Mouse (Mus musculus): ENCODE results near the gene Flt3. TPM values are rescaled to one million over a fixed set of nuclear protein-coding genes. Genes with fewer than 3 reads are reported as not detected.

Gene Flt3
- polyA plus RNA-seq, 1 experiment, result 0.78 TPM

- Histone ChIP-seq H3K27me3 (replicated peaks; ENCODE audit: control insufficient read depth, insufficient read depth, low read length) (no peaks in the 10 kb centered on the region), H3K36me3 (ENCODE audit: control insufficient read depth, insufficient read depth, low read length) (no peaks in the 10 kb centered on the region), H3K4me3 (ENCODE audit: insufficient read depth, low read depth, low read length) (no peak overlapping the region), H3K27ac (ENCODE audit: insufficient read depth, low read depth, low read length) (no peak overlapping the region), H3K4me1 (ENCODE audit: control insufficient read depth, insufficient read depth, low read length) (peaks cover 13% of the 10 kb centered on the region)
- TF ChIP-seq CTCF (conservative IDR thresholded peaks at IDR 0.05; ENCODE audit: insufficient read depth, insufficient read length, low read depth, low read length) (no peak), POLR2A (IDR thresholded peaks at IDR 0.05; ENCODE audit: low read depth, low read length) (no peak)
- WGBS, result 82% methylated on average over 1 of the region's 1 CpGs
- no peak for DNase-seq
Measured at GRCm38 (mm10) chr5:147441979-147442378, 41.7 kb upstream of the Flt3 start.

DNA sequence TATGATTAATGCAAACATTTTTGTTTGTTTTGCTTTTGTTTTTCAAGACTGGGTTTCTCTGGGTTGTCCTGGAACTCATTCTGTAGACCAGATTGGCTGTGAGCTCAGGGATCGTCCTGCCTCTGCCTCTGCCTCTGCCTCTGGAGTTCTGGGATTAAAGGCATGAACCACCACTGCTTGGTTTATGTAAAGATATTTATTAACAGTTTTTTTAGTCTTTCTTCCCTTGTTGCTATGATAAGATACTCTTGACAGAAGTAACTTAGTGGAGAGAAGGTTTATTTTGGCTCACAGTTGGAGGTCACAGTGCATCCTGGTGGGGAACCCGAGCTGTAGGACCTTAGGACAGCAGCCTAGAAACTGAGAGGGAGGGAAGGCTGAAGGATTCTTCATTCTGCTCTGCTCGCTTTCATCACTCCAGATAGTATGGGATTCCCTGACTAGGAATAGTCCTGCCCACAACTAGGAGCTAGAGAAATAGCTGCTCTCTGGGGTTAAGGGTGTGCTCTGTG, 40.8 kb upstream of the Flt3 start:
- Histone ChIP-seq H3K4me3 (ENCODE audit: insufficient read depth, low read depth, low read length) (no peak overlapping the region), H3K4me1 (ENCODE audit: control insufficient read depth, insufficient read depth, low read length) (peaks cover 19% of the 10 kb centered on the region), H3K27me3 (replicated peaks; ENCODE audit: control insufficient read depth, insufficient read depth, low read length) (no peaks in the 10 kb centered on the region), H3K27ac (ENCODE audit: insufficient read depth, low read depth, low read length) (no peak overlapping the region), H3K36me3 (ENCODE audit: control insufficient read depth, insufficient read depth, low read length) (no peaks in the 10 kb centered on the region)
- TF ChIP-seq CTCF (conservative IDR thresholded peaks at IDR 0.05; ENCODE audit: insufficient read depth, insufficient read length, low read depth, low read length) (no peak), POLR2A (IDR thresholded peaks at IDR 0.05; ENCODE audit: low read depth, low read length) (no peak)
- WGBS, result 70% methylated on average over 3 of the region's 3 CpGs
- DNase-seq, result no peak

- 71% methylated on average over 5 of the region's 5 CpGs for WGBS
- H3K27me3 ChIP-seq (replicated peaks; ENCODE audit: control insufficient read depth, insufficient read depth, low read length), result no peaks in the 10 kb centered on the region
- TF ChIP-seq POLR2A (IDR thresholded peaks at IDR 0.05; ENCODE audit: low read depth, low read length) (no peak), CTCF (conservative IDR thresholded peaks at IDR 0.05; ENCODE audit: insufficient read depth, insufficient read length, low read depth, low read length) (no peak)
- DNase-seq, result no peak
- no peak overlapping the region for H3K4me3 ChIP-seq (ENCODE audit: insufficient read depth, low read depth, low read length)
- H3K36me3 ChIP-seq (ENCODE audit: control insufficient read depth, insufficient read depth, low read length), result no peaks in the 10 kb centered on the region
- no peak overlapping the region for H3K27ac ChIP-seq (ENCODE audit: insufficient read depth, low read depth, low read length)
- peaks cover 45% of the 10 kb centered on the region for H3K4me1 ChIP-seq (ENCODE audit: control insufficient read depth, insufficient read depth, low read length)
Measured at GRCm38 (mm10) chr5:147436491-147436890, 36.2 kb upstream of the Flt3 start.

DNA sequence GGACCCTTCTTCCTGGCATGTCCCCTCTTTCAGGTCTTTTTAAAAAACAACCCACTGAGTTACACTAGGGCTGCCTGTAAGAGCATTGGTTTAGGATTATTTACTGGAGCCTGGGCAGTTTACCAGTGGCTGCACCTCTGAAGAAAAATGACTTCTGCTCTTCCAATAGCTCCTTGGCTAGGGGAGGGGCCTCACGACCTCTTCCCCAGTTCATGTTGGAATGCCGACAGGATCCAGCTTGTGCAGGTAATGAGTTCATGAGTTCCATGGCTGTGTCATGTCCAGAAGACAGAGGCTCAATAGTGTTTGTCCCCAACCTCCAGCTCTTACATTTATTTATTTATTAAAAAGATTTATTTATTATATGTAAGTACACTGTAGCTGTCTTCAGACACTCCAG, 35.5 kb upstream of the Flt3 start:
- peak; percentile 58 for DNase-seq
- TF ChIP-seq POLR2A (IDR thresholded peaks at IDR 0.05; ENCODE audit: low read depth, low read length) (no peak), CTCF (conservative IDR thresholded peaks at IDR 0.05; ENCODE audit: insufficient read depth, insufficient read length, low read depth, low read length) (no peak)
- WGBS, result 7% methylated on average over 2 of the region's 2 CpGs
- H3K27ac ChIP-seq (ENCODE audit: insufficient read depth, low read depth, low read length), result peak overlapping the region; percentile 43
- peaks cover 46% of the 10 kb centered on the region for H3K4me1 ChIP-seq (ENCODE audit: control insufficient read depth, insufficient read depth, low read length)
- H3K27me3 ChIP-seq (replicated peaks; ENCODE audit: control insufficient read depth, insufficient read depth, low read length), result no peaks in the 10 kb centered on the region
- H3K36me3 ChIP-seq (ENCODE audit: control insufficient read depth, insufficient read depth, low read length), result no peaks in the 10 kb centered on the region
- no peak overlapping the region for H3K4me3 ChIP-seq (ENCODE audit: insufficient read depth, low read depth, low read length)

GRCm38 (mm10) chr5:147435224-147435623, 34.9 kb upstream of the Flt3 start:
- Histone ChIP-seq H3K4me1 (ENCODE audit: control insufficient read depth, insufficient read depth, low read length) (peaks cover 46% of the 10 kb centered on the region), H3K27ac (ENCODE audit: insufficient read depth, low read depth, low read length) (peak overlapping the region; percentile 43)
- DNase-seq, result peak; percentile 92

DNA sequence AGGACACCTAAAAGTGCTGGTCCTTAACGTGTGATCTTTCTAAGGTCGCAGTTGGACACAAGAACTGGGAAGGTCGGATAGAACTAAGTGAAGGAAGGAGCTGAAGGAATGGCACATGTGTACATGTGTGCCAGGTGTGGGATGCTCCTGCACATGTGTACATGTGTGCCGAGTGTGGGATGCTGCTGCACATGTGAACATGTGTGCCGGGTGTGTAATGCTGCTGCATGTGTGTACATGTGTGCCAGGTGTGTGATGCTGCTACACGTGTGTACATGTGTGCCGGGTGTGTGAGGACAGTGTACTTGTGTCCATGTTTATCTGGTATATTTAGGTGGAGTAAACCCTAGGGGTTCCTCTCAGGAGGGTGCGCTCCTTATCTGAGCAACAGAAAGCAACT, 32.6 kb upstream of the Flt3 start:
- Histone ChIP-seq H3K27ac (ENCODE audit: insufficient read depth, low read depth, low read length) (no peak overlapping the region), H3K27me3 (replicated peaks; ENCODE audit: control insufficient read depth, insufficient read depth, low read length) (no peaks in the 10 kb centered on the region), H3K36me3 (ENCODE audit: control insufficient read depth, insufficient read depth, low read length) (no peaks in the 10 kb centered on the region), H3K4me3 (ENCODE audit: insufficient read depth, low read depth, low read length) (no peak overlapping the region), H3K4me1 (ENCODE audit: control insufficient read depth, insufficient read depth, low read length) (peaks cover 38% of the 10 kb centered on the region)
- 65% methylated on average over 8 of the region's 8 CpGs for WGBS
- no peak for DNase-seq
- no peak for TF ChIP-seq CTCF (conservative IDR thresholded peaks at IDR 0.05; ENCODE audit: insufficient read depth, insufficient read length, low read depth, low read length)

More at GRCm38 (mm10) chr5:147435224-147435623, 34.9 kb upstream of the Flt3 start:
- TF ChIP-seq CTCF (conservative IDR thresholded peaks at IDR 0.05; ENCODE audit: insufficient read depth, insufficient read length, low read depth, low read length) (no peak), POLR2A (IDR thresholded peaks at IDR 0.05; ENCODE audit: low read depth, low read length) (no peak)
- Histone ChIP-seq H3K36me3 (ENCODE audit: control insufficient read depth, insufficient read depth, low read length) (no peaks in the 10 kb centered on the region), H3K4me3 (ENCODE audit: insufficient read depth, low read depth, low read length) (no peak overlapping the region), H3K27me3 (replicated peaks; ENCODE audit: control insufficient read depth, insufficient read depth, low read length) (no peaks in the 10 kb centered on the region)
- 8% methylated on average over 4 of the region's 4 CpGs for WGBS

GRCm38 (mm10) chr5:147430936-147431839, 30.9 kb upstream of the Flt3 start:
- no peaks in the 10 kb centered on the region for H3K27me3 ChIP-seq (replicated peaks; ENCODE audit: control insufficient read depth, insufficient read depth, low read length)
- TF ChIP-seq CTCF (conservative IDR thresholded peaks at IDR 0.05; ENCODE audit: insufficient read depth, insufficient read length, low read depth, low read length) (no peak), POLR2A (IDR thresholded peaks at IDR 0.05; ENCODE audit: low read depth, low read length) (no peak)
- DNase-seq, result peak; percentile 73
- peak overlapping the region; percentile 93 for H3K4me3 ChIP-seq (ENCODE audit: insufficient read depth, low read depth, low read length)
- no peaks in the 10 kb centered on the region for H3K36me3 ChIP-seq (ENCODE audit: control insufficient read depth, insufficient read depth, low read length)
- peaks cover 31% of the 10 kb centered on the region for H3K4me1 ChIP-seq (ENCODE audit: control insufficient read depth, insufficient read depth, low read length)
- WGBS, result under 1% methylated on average over 67 of the region's 68 CpGs
- H3K27ac ChIP-seq (ENCODE audit: insufficient read depth, low read depth, low read length), result peak overlapping the region; percentile 97

Measured in kidney, adult 2 months (tissue).